Mouse (Mus musculus) small intestine, adult 10 weeks (tissue): Measurements from ENCODE around the gene Pappa2. TPM values are rescaled to one million over a fixed set of nuclear protein-coding genes. Genes with fewer than 3 reads are reported as not detected.

Experiments used
- polyA plus RNA-seq: library from polyadenylated mRNA; stranded (reverse); fragments of 350-450 nt; fragmentation: Illumina TruSeq; extraction: RNeasy Lipid Tissue Mini Kit (QIAGEN cat#74804); gene quantifications from one replicate; pipeline ENCODE4 v1.2.3, GENCODE M21; 2014; ENCODE audit warnings: low replicate concordance

The Pappa2 gene
- polyA plus RNA-seq: 0.15 TPM

DNA sequence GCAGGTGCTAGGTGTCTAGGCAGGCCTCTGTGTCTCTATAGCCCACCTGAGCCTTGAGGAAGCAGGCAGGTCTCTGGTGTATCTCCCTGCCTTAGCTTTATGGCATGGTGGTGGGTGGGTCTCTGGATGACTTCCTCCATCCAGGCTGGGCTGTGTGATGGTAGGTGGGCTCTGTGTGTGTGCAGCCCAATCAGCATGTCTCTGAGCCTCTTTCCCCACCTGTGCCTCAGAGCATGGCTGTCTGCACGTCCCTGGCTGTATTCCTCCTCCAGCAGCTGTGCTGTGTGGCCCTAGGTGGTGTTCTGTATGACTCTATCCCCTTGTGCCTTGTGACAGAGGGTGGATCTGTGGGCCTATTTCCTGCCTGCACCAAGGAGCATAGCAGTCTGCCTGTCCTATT is at the start of gene Pappa2:
Gene Pappa2, minus strand, starts transcription at position 101 of the 400 bp plus-strand sequence.

